Mouse (Mus musculus): Measurements from ENCODE around the gene Alkbh5. TPM values are rescaled to one million over a fixed set of nuclear protein-coding genes. Genes with fewer than 3 reads are reported as not detected.

Gene Alkbh5
- 2.2 and 2.5 TPM in 2 replicates for polyA plus RNA-seq (2012)

DNA sequence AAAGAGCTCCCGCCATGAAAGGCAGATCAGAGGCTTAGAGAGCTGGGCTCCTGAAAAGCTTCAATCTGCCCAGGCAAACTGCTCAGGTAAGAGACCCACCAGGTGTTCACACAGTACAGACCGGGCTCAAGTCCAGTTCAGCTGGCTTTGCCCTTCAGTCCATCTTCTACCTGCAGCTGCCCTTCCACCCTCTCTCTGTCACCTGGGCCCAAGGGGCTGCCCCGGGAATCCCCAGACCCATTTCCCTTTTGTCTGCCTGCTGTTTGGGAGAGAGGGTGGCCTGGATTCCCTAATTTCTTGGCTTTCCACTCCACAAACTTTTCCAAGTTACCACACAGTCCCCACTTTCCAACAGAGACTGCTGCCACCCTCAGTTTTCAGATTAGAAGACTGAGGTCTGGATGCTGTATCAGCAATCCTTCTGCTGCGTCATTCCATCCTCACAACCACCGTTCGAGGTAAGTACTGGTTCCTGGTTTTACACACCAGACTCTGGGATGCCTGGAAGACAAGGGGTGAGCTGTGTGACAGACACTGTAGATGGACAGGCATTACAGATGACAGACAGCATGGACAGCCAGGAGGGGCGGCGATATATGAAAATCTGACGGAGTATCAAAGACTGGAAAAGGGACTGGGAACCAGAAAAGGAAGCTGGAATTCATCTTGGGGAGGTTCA is at the start of gene Alkbh5:
Gene Alkbh5, plus strand, starts transcription at position 202 of the 679 bp plus-strand sequence.
- TF ChIP-seq TAL1 (IDR thresholded peaks at IDR 0.05; ENCODE audit: low read length), result no peak
- TF ChIP-seq GATA1 (IDR thresholded peaks at IDR 0.05; ENCODE audit: low read length), result no peak
- Histone ChIP-seq H3K4me1 (ENCODE audit: control insufficient read depth) (peaks cover 42% of the 10 kb centered on the region), H3K36me3 (ENCODE audit: control insufficient read depth) (peaks cover 21% of the 10 kb centered on the region), H3K27me3 (ENCODE audit: control insufficient read depth) (peaks cover 27% of the 10 kb centered on the region), H3K4me3 (replicated peaks) (peak within 1 kb of the TSS; percentile 89), H3K9me3 (ENCODE audit: control insufficient read depth, low read length) (no peaks in the 10 kb centered on the region)

DNA sequence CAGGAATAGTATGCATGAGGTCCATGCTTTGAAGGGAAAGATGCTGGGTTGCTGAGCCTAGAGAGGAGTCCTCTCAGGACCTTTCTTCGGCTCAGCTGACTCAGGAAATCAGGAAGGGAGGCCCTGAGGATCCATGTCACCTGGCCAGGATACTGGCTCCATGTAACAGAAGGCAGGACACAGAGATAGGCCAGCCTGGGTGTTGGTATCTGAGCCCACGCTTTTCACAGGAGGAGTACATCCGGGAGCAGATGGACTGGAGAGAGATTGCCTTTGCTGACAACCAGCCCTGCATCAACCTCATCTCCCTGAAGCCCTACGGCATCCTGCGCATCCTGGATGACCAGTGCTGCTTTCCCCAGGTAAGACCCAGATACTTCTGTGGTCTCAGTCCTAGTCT is 43.5 kb upstream of the Alkbh5 start:
- Histone ChIP-seq H3K4me3 (replicated peaks) (no peak overlapping the region), H3K4me1 (ENCODE audit: control insufficient read depth) (peaks cover 39% of the 10 kb centered on the region), H3K27me3 (ENCODE audit: control insufficient read depth) (peaks cover 33% of the 10 kb centered on the region), H3K9me3 (ENCODE audit: control insufficient read depth, low read length) (no peaks in the 10 kb centered on the region), H3K36me3 (ENCODE audit: control insufficient read depth) (peaks cover 75% of the 10 kb centered on the region)
- TF ChIP-seq GATA1 (IDR thresholded peaks at IDR 0.05; ENCODE audit: low read length) (no peak), TAL1 (IDR thresholded peaks at IDR 0.05; ENCODE audit: low read length) (no peak)

DNA sequence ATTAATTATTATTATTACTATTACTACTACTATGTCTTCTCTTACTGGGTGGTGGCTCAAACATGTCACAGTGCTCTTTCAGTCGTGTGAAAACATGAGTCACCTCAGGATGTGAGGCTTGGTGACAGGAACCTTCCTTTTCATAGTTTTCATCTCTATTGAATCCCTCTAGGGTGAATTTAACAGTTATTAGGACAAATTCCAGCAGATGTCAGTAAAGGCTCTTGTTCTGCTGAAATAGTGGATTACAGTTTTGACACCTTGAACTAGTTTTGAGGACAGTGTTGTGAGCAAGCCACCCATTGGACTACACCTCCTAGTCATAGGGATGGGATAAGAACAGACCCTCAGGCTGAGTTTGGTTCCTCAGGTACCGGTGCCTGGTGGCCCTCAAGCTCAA is 40.5 kb upstream of the Alkbh5 start:
- Histone ChIP-seq H3K4me1 (ENCODE audit: control insufficient read depth) (peaks cover 37% of the 10 kb centered on the region), H3K27me3 (ENCODE audit: control insufficient read depth) (peaks cover 33% of the 10 kb centered on the region), H3K9me3 (ENCODE audit: control insufficient read depth, low read length) (no peaks in the 10 kb centered on the region), H3K36me3 (ENCODE audit: control insufficient read depth) (peaks cover 84% of the 10 kb centered on the region), H3K4me3 (replicated peaks) (no peak overlapping the region)
- TF ChIP-seq GATA1 (IDR thresholded peaks at IDR 0.05; ENCODE audit: low read length), result no peak
- no peak for TF ChIP-seq TAL1 (IDR thresholded peaks at IDR 0.05; ENCODE audit: low read length)

DNA sequence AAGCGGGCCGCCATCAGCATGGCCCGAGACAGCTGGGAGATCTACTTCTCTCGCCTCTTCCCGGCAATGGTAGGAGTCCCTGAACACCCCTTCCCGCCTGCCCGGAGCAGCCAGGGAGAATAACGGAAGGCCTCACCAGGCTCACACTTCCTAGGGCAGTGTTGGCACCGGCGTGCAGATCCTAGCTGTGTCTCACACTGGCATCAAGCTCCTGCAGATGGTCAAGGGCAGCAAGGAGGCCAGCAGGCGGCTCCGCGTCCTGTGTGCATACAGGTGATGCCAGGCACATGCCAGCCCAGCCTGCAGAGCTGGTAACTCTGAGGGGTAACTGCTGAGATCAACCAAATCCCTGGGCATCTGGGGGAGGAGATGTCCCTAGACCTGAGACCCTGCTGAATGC is 28.9 kb upstream of the Alkbh5 start:
- TF ChIP-seq TAL1 (IDR thresholded peaks at IDR 0.05; ENCODE audit: low read length) (no peak), GATA1 (IDR thresholded peaks at IDR 0.05; ENCODE audit: low read length) (no peak)
- Histone ChIP-seq H3K27me3 (ENCODE audit: control insufficient read depth) (peaks cover 18% of the 10 kb centered on the region; the same call in 1 of the 2 replicates), H3K36me3 (ENCODE audit: control insufficient read depth) (peaks cover 66% of the 10 kb centered on the region), H3K9me3 (ENCODE audit: control insufficient read depth, low read length) (no peaks in the 10 kb centered on the region; the same call in 1 of the 2 replicates), H3K4me1 (ENCODE audit: control insufficient read depth) (peaks cover 75% of the 10 kb centered on the region), H3K4me3 (replicated peaks) (no peak overlapping the region)

DNA sequence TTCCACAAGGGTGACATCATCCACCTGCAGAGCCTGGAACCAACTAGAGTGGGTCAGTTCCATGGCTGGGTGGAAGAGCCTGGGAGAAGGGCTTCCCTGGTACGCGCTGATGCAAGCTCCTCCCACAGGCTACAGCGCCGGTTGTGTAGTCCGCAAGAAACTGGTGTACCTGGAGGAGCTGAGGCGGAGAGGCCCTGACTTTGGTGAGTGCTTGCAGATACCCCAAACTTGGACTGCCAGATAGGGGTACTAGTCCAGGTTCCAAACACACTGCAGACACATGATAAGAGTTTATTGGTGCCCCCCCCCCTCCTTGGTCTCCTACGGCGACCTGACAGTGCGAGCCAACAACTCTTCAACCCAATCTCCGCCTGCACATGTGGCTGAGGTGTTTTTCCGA is 27.2 kb upstream of the Alkbh5 start:
- Histone ChIP-seq H3K27me3 (ENCODE audit: control insufficient read depth) (peaks cover 20% of the 10 kb centered on the region), H3K4me3 (replicated peaks) (peak overlapping the region; percentile 60), H3K36me3 (ENCODE audit: control insufficient read depth) (peaks cover 51% of the 10 kb centered on the region), H3K9me3 (ENCODE audit: control insufficient read depth, low read length) (peaks cover 2% of the 10 kb centered on the region; the same call in 1 of the 2 replicates), H3K4me1 (ENCODE audit: control insufficient read depth) (peaks cover 74% of the 10 kb centered on the region)
- TF ChIP-seq TAL1 (IDR thresholded peaks at IDR 0.05; ENCODE audit: low read length) (peak; percentile 74), GATA1 (IDR thresholded peaks at IDR 0.05; ENCODE audit: low read length) (peak; percentile 64)

DNA sequence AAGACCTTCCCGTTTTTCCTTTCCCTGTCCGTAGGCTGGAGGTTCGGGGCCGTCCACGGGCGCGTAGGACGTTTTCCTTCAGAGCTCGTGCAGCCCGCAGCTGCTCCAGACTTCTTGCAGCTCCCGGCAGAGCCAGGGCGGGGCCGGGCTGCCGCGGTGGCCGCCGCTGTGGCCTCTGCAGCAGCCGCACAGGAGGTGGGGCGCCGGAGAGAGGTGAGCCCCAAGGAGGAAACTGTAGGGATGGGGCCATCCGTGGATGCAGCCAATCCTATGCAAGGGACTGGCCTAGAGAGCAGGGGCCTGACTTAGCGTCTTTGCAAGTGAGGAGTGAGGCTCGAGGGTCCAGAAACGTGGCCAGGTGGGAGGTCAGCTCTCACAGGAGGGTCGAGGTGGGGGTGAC is 26.7 kb upstream of the Alkbh5 start:
- peaks cover 22% of the 10 kb centered on the region for H3K27me3 ChIP-seq (ENCODE audit: control insufficient read depth)
- H3K4me3 ChIP-seq (replicated peaks), result peak overlapping the region; percentile 60
- H3K36me3 ChIP-seq (ENCODE audit: control insufficient read depth), result peaks cover 50% of the 10 kb centered on the region
- TF ChIP-seq GATA1 (IDR thresholded peaks at IDR 0.05; ENCODE audit: low read length), result no peak
- TF ChIP-seq TAL1 (IDR thresholded peaks at IDR 0.05; ENCODE audit: low read length), result no peak
- H3K4me1 ChIP-seq (ENCODE audit: control insufficient read depth), result peaks cover 74% of the 10 kb centered on the region
- peaks cover 2% of the 10 kb centered on the region; the same call in 1 of the 2 replicates for H3K9me3 ChIP-seq (ENCODE audit: control insufficient read depth, low read length)

DNA sequence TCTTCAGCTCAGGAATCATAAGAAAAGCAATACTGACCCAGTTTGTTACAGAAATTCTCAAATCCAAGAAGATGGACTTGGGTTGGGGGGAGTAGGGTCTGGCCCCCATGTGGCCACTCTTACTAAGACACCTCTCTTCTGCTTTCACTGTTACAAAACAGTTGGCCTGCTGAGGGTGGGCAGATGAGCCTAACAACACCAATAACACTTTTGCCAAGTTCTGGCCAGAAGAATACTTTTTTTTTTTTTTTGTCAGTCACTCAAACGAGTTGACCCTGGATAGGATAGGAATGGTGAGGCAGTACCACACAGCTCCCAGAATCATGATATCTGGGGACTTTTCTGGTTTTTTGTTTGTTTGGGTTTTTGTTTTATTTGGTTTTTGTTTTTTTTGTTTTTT is 24.3 kb upstream of the Alkbh5 start:
- Histone ChIP-seq H3K36me3 (ENCODE audit: control insufficient read depth) (peaks cover 31% of the 10 kb centered on the region), H3K27me3 (ENCODE audit: control insufficient read depth) (peaks cover 24% of the 10 kb centered on the region), H3K4me1 (ENCODE audit: control insufficient read depth) (peaks cover 54% of the 10 kb centered on the region), H3K9me3 (ENCODE audit: control insufficient read depth, low read length) (peaks cover 2% of the 10 kb centered on the region; the same call in 1 of the 2 replicates), H3K4me3 (replicated peaks) (no peak overlapping the region)
- no peak for TF ChIP-seq TAL1 (IDR thresholded peaks at IDR 0.05; ENCODE audit: low read length)
- TF ChIP-seq GATA1 (IDR thresholded peaks at IDR 0.05; ENCODE audit: low read length), result no peak

DNA sequence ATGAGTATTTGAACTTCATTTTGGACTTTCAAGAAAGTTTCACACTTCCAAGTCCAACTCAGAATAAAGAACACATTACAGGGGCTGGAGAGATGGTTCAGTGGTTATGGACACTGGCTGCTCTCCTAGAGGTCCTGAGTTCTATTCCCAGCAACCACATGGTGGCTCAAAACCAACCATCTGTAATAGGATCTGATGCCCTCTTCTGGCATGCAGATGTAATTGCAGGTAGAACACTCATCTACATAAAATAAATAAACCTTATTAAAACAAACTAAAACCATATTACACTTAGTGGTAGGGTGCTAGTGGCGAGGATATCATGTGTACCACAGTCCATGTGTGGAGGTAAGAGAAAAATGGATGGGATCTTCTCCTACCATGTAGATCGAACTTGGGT is 23.7 kb upstream of the Alkbh5 start:
- H3K36me3 ChIP-seq (ENCODE audit: control insufficient read depth), result peaks cover 24% of the 10 kb centered on the region
- H3K4me3 ChIP-seq (replicated peaks), result no peak overlapping the region
- peaks cover 47% of the 10 kb centered on the region for H3K4me1 ChIP-seq (ENCODE audit: control insufficient read depth)
- peaks cover 24% of the 10 kb centered on the region for H3K27me3 ChIP-seq (ENCODE audit: control insufficient read depth)
- no peak for TF ChIP-seq GATA1 (IDR thresholded peaks at IDR 0.05; ENCODE audit: low read length)
- no peak for TF ChIP-seq TAL1 (IDR thresholded peaks at IDR 0.05; ENCODE audit: low read length)
- H3K9me3 ChIP-seq (ENCODE audit: control insufficient read depth, low read length), result peaks cover 2% of the 10 kb centered on the region; the same call in 1 of the 2 replicates

- TF ChIP-seq TAL1 (IDR thresholded peaks at IDR 0.05; ENCODE audit: low read length) (no peak), GATA1 (IDR thresholded peaks at IDR 0.05; ENCODE audit: low read length) (no peak)
- Histone ChIP-seq H3K4me3 (replicated peaks) (no peak overlapping the region), H3K4me1 (ENCODE audit: control insufficient read depth) (peaks cover 24% of the 10 kb centered on the region), H3K9me3 (ENCODE audit: control insufficient read depth, low read length) (peaks cover 2% of the 10 kb centered on the region; the same call in 1 of the 2 replicates), H3K27me3 (ENCODE audit: control insufficient read depth) (peaks cover 13% of the 10 kb centered on the region), H3K36me3 (ENCODE audit: control insufficient read depth) (peaks cover 17% of the 10 kb centered on the region)
These were observed 21.2 kb upstream of the Alkbh5 start for GRCm38 (mm10) chr11:60514941-60515340.

Data from erythroblast, embryonic 14.5 days (primary cell).